Mouse (Mus musculus): Measurements from ENCODE around the gene Tyro3. TPM values are rescaled to one million over a fixed set of nuclear protein-coding genes. Genes with fewer than 3 reads are reported as not detected.
A peak's percentile ranks its signal among the peaks of the same experiment; 100 is the strongest.

The Tyro3 gene
- 27.1 and 27.7 TPM in 2 replicates for polyA plus RNA-seq (2015; fragmentation: Nextera tagmentation; extraction: Ambion mirVana)

GRCm38 (mm10) chr2:119797279-119797783, at the start of gene Tyro3:
Tyro3 (plus strand) TSS chr2:119797733.
- H3K4me1 ChIP-seq (replicated peaks), result peaks cover 28% of the 10 kb centered on the region
- no peak within 1 kb of the TSS; the same call in 1 of the 2 replicates for H3K4me2 ChIP-seq
- no peak within 1 kb of the TSS for H3K4me3 ChIP-seq
- peaks cover 12% of the 10 kb centered on the region; the same call in 1 of the 2 replicates for H3K27me3 ChIP-seq
- no peak within 1 kb of the TSS for H3K9ac ChIP-seq
- H3K27ac ChIP-seq (replicated peaks), result no peak within 1 kb of the TSS
- no peaks in the 10 kb centered on the region for H3K36me3 ChIP-seq
- ATAC-seq (ENCODE audit: low FRiP score, low read depth), result no peak
- WGBS, result 67% methylated on average over 5 of the region's 5 CpGs
- no peaks in the 10 kb centered on the region for H3K9me3 ChIP-seq

- H3K27me3 ChIP-seq, result peaks cover 33% of the 10 kb centered on the region
- ATAC-seq (ENCODE audit: low FRiP score, low read depth), result no peak
- 74% methylated on average over 13 of the region's 13 CpGs for WGBS
Observed at GRCm38 (mm10) chr2:119749260-119749659, 48.3 kb upstream of the Tyro3 start.

GRCm38 (mm10) chr2:119757601-119758100, 39.9 kb upstream of the Tyro3 start:
- Histone ChIP-seq H3K4me2 (peak overlapping the region; percentile 98), H3K4me1 (replicated peaks) (peaks cover 14% of the 10 kb centered on the region), H3K27ac (replicated peaks) (no peak overlapping the region), H3K9me3 (no peaks in the 10 kb centered on the region), H3K4me3 (peak overlapping the region; percentile 56), H3K36me3 (no peaks in the 10 kb centered on the region), H3K9ac (peak overlapping the region; percentile 50), H3K27me3 (peaks cover 54% of the 10 kb centered on the region)
- ATAC-seq (ENCODE audit: low FRiP score, low read depth), result peak; percentile 59; the same call in 1 of the 2 replicates
- 2% methylated on average over 31 of the region's 31 CpGs for WGBS

More at GRCm38 (mm10) chr2:119749260-119749659, 48.3 kb upstream of the Tyro3 start:
- no peak overlapping the region for H3K27ac ChIP-seq (replicated peaks)
- H3K4me3 ChIP-seq, result no peak overlapping the region
- no peaks in the 10 kb centered on the region for H3K9me3 ChIP-seq
- H3K9ac ChIP-seq, result no peak overlapping the region
- no peak overlapping the region for H3K4me2 ChIP-seq
- no peaks in the 10 kb centered on the region for H3K36me3 ChIP-seq
- H3K4me1 ChIP-seq (replicated peaks), result peaks cover 8% of the 10 kb centered on the region

GRCm38 (mm10) chr2:119758101-119758843, 39.3 kb upstream of the Tyro3 start:
- ATAC-seq (ENCODE audit: low FRiP score, low read depth), result peak; percentile 66; the same call in 1 of the 2 replicates
- H3K36me3 ChIP-seq, result no peaks in the 10 kb centered on the region
- peak overlapping the region; percentile 98 for H3K4me2 ChIP-seq
- no peaks in the 10 kb centered on the region for H3K9me3 ChIP-seq
- WGBS, result under 1% methylated on average over 64 of the region's 77 CpGs
- H3K27ac ChIP-seq (replicated peaks), result no peak overlapping the region
- peak overlapping the region; percentile 50 for H3K9ac ChIP-seq
- H3K4me1 ChIP-seq (replicated peaks), result peaks cover 14% of the 10 kb centered on the region
- H3K4me3 ChIP-seq, result peak overlapping the region; percentile 56
- peaks cover 54% of the 10 kb centered on the region for H3K27me3 ChIP-seq

GRCm38 (mm10) chr2:119758844-119759835, 38.4 kb upstream of the Tyro3 start:
- ATAC-seq (ENCODE audit: low FRiP score, low read depth), result 0 out of 2 replicates have a peak, but pooled peaks have one; percentile 14
- Histone ChIP-seq H3K9me3 (no peaks in the 10 kb centered on the region), H3K4me2 (peak overlapping the region; percentile 98), H3K27me3 (peaks cover 52% of the 10 kb centered on the region), H3K4me3 (peak overlapping the region; percentile 56), H3K4me1 (replicated peaks) (peaks cover 14% of the 10 kb centered on the region), H3K27ac (replicated peaks) (no peak overlapping the region), H3K9ac (peak overlapping the region; percentile 50; the same call in 1 of the 2 replicates), H3K36me3 (peaks cover 5% of the 10 kb centered on the region)
- 5% methylated on average over 44 of the region's 44 CpGs for WGBS

GRCm38 (mm10) chr2:119760251-119760650, 37.3 kb upstream of the Tyro3 start, which contains the start of gene Ltk:
Ltk (minus strand) TSS chr2:119760431.
- peak within 1 kb of the TSS; percentile 98 for H3K4me2 ChIP-seq

GRCm38 (mm10) chr2:119762276-119762675, 35.3 kb upstream of the Tyro3 start:
- peaks cover 33% of the 10 kb centered on the region for H3K27me3 ChIP-seq
- no peak overlapping the region for H3K27ac ChIP-seq (replicated peaks)
- WGBS, result 74% methylated on average over 1 of the region's 1 CpGs
- H3K4me1 ChIP-seq (replicated peaks), result peaks cover 14% of the 10 kb centered on the region
- ATAC-seq (ENCODE audit: low FRiP score, low read depth), result no peak
- no peaks in the 10 kb centered on the region for H3K9me3 ChIP-seq
- no peak overlapping the region for H3K4me2 ChIP-seq
- H3K9ac ChIP-seq, result no peak overlapping the region
- H3K36me3 ChIP-seq, result peaks cover 11% of the 10 kb centered on the region
- no peak overlapping the region for H3K4me3 ChIP-seq

More at GRCm38 (mm10) chr2:119760251-119760650, 37.3 kb upstream of the Tyro3 start, which contains the start of gene Ltk:
- 16% methylated on average over 9 of the region's 9 CpGs for WGBS
- Histone ChIP-seq H3K27me3 (peaks cover 47% of the 10 kb centered on the region), H3K9me3 (no peaks in the 10 kb centered on the region), H3K4me3 (0 out of 2 replicates have a peak within 1 kb of the TSS, but pooled peaks have one; percentile 56), H3K4me1 (replicated peaks) (peaks cover 14% of the 10 kb centered on the region), H3K9ac (no peak within 1 kb of the TSS), H3K27ac (replicated peaks) (no peak within 1 kb of the TSS), H3K36me3 (peaks cover 6% of the 10 kb centered on the region)
- ATAC-seq (ENCODE audit: low FRiP score, low read depth), result no peak

- 77% methylated on average over 4 of the region's 4 CpGs for WGBS
- H3K27ac ChIP-seq (replicated peaks), result no peak overlapping the region
- no peak overlapping the region for H3K9ac ChIP-seq
- no peak overlapping the region for H3K4me3 ChIP-seq
- no peaks in the 10 kb centered on the region for H3K9me3 ChIP-seq
- no peak for ATAC-seq (ENCODE audit: low FRiP score, low read depth)
- peaks cover under 1% of the 10 kb centered on the region; the same call in 1 of the 2 replicates for H3K4me1 ChIP-seq (replicated peaks)
- H3K36me3 ChIP-seq, result peaks cover 22% of the 10 kb centered on the region
- H3K27me3 ChIP-seq, result peaks cover 18% of the 10 kb centered on the region
- no peak overlapping the region for H3K4me2 ChIP-seq
Observed at GRCm38 (mm10) chr2:119763924-119764323, 33.6 kb upstream of the Tyro3 start.

- H3K9ac ChIP-seq, result no peak overlapping the region
- H3K27ac ChIP-seq (replicated peaks), result no peak overlapping the region
- no peaks in the 10 kb centered on the region for H3K4me1 ChIP-seq (replicated peaks)
- H3K4me3 ChIP-seq, result no peak overlapping the region
- H3K36me3 ChIP-seq, result peaks cover 41% of the 10 kb centered on the region
- no peaks in the 10 kb centered on the region for H3K27me3 ChIP-seq
- ATAC-seq (ENCODE audit: low FRiP score, low read depth), result no peak
- no peak overlapping the region for H3K4me2 ChIP-seq
- H3K9me3 ChIP-seq, result no peaks in the 10 kb centered on the region
- WGBS, result 97% methylated on average over 6 of the region's 6 CpGs
Observed at GRCm38 (mm10) chr2:119767246-119767645, 30.3 kb upstream of the Tyro3 start.

- under 1% methylated on average over 44 of the region's 44 CpGs for WGBS
- Histone ChIP-seq H3K9me3 (no peaks in the 10 kb centered on the region), H3K4me3 (peak within 1 kb of the TSS; percentile 53), H3K27me3 (no peaks in the 10 kb centered on the region), H3K36me3 (peaks cover 6% of the 10 kb centered on the region), H3K4me1 (replicated peaks) (peaks cover 15% of the 10 kb centered on the region), H3K27ac (replicated peaks) (peak within 1 kb of the TSS; percentile 89), H3K4me2 (peak within 1 kb of the TSS; percentile 82), H3K9ac (peak within 1 kb of the TSS; percentile 46)
- peak; percentile 96 for ATAC-seq (ENCODE audit: low FRiP score, low read depth)
Observed at GRCm38 (mm10) chr2:119787206-119787883, 10.2 kb upstream of the Tyro3 start, which contains the start of gene Rpap1. Rpap1 (minus strand) TSS chr2:119787537.

GRCm38 (mm10) chr2:119789996-119790395, 7.5 kb upstream of the Tyro3 start:
- H3K9me3 ChIP-seq, result no peaks in the 10 kb centered on the region
- no peaks in the 10 kb centered on the region for H3K27me3 ChIP-seq
- no peak overlapping the region for H3K9ac ChIP-seq
- no peak overlapping the region for H3K4me3 ChIP-seq
- H3K4me1 ChIP-seq (replicated peaks), result peaks cover 15% of the 10 kb centered on the region
- no peak for ATAC-seq (ENCODE audit: low FRiP score, low read depth)
- 90% methylated on average over 2 of the region's 2 CpGs for WGBS
- no peak overlapping the region for H3K4me2 ChIP-seq
- H3K36me3 ChIP-seq, result no peaks in the 10 kb centered on the region
- H3K27ac ChIP-seq (replicated peaks), result no peak overlapping the region
